Mouse (Mus musculus) left cerebral cortex, adult 9 months (tissue): Measurements from ENCODE around the gene Hsp90ab1.

Experiments
- DNase-seq, 2 experiments: peaks; one replicate each; pipeline ENCODE4 v3.0.0; 2022; ENCODE audit warnings: low spot score in 2 of 2

Hsp90ab1 gene

GRCm38 (mm10) chr17:45543115-45543514 is 30.0 kb downstream of the Hsp90ab1 start:
- DNase-seq, result no peak

- no peak for DNase-seq
Measured at GRCm38 (mm10) chr17:45542705-45543104, 30.4 kb downstream of the Hsp90ab1 start.

- DNase-seq, result no peak
Measured at GRCm38 (mm10) chr17:45542129-45542528, 30.9 kb downstream of the Hsp90ab1 start.

GRCm38 (mm10) chr17:45539664-45540063 is 33.4 kb downstream of the Hsp90ab1 start:
- DNase-seq, result no peak

GRCm38 (mm10) chr17:45538394-45538793 is 34.7 kb downstream of the Hsp90ab1 start:
- DNase-seq, result no peak

GRCm38 (mm10) chr17:45536264-45536663 is 36.8 kb downstream of the Hsp90ab1 start:
- DNase-seq, result no peak

- DNase-seq, result no peak
Measured at GRCm38 (mm10) chr17:45532896-45533295, 40.2 kb downstream of the Hsp90ab1 start.

GRCm38 (mm10) chr17:45530346-45530782 is 42.7 kb downstream of the Hsp90ab1 start:
- peak in 1 of 2 experiments; percentile 89 for DNase-seq

- no peak for DNase-seq
Measured at GRCm38 (mm10) chr17:45526571-45526970, 46.5 kb downstream of the Hsp90ab1 start.

- DNase-seq, result no peak
Measured at GRCm38 (mm10) chr17:45524961-45525360, 48.1 kb downstream of the Hsp90ab1 start.

- DNase-seq, result no peak
Measured at GRCm38 (mm10) chr17:45523263-45523662, 49.8 kb downstream of the Hsp90ab1 start, which contains the start of gene Tcte1. TSS of gene Tcte1 (plus strand) at chr17:45523434.

GRCm38 (mm10) chr17:45520136-45520535 is 52.9 kb downstream of the Hsp90ab1 start:
- DNase-seq, result no peak

- DNase-seq, result no peak
Measured at GRCm38 (mm10) chr17:45518766-45519475, 54.1 kb downstream of the Hsp90ab1 start.
